27 mouse cellular contexts compared by ENCODE assay signal in the genomic region with DNA sequence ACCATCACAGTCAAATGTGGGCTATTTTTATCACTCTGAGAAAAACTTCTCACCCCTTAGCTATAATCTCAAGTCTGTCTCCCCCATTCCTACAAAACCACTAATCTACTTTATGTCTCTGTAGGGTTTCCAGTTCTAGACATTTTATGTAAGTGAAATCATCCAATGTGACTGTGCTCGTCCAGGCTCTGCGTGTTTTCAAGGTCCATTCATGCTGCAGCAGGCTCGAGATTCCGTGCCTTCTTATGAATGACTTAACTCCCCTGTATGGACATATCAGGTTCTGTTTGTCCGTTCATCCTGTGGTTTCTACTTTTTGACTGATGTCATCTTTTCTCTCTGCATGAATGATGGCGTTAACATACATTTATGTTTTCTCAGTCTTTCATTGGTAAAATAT.
"Had no signal": no experiment of that assay in that cellular context is flagged by ENCODE, and none has a peak within 500 bp of the region (broad histone marks: within the 10 kb centered on the region; RNA-seq: fewer than 3 reads in every experiment).

No protein-coding gene starts in this region.

- DNase-seq: gastrocnemius, postnatal 14 days; gastrocnemius, postnatal 36 days; heart, adult 11 months; heart, adult 2 months; heart, postnatal 14 days; heart, postnatal 36 days; kidney, adult 11 months; kidney, adult 2 months; kidney, adult 9 months; kidney, postnatal 14 days; kidney, postnatal 36 days; layer of hippocampus, adult 9-11 months; layer of hippocampus, postnatal 36 days; liver; liver, embryonic 13.5 days; liver, postnatal 0 days had no signal

- H3K4me1 ChIP-seq: hindbrain, embryonic 15.5 days; liver, embryonic 13.5 days; liver, embryonic 15.5 days had no signal

- ATAC-seq: hindbrain, postnatal 0 days; intestine, embryonic 16.5 days; liver, postnatal 0 days had no signal

- H3K27ac ChIP-seq: heart, adult 2 months; hindbrain, embryonic 13.5 days; hindbrain, embryonic 15.5 days; hindbrain, postnatal 0 days; kidney, embryonic 15.5 days; kidney, postnatal 0 days; liver, embryonic 13.5 days; liver, embryonic 15.5 days had no signal

- H3K4me2 ChIP-seq: hindbrain, embryonic 13.5 days; hindbrain, embryonic 15.5 days; kidney, embryonic 15.5 days; limb, embryonic 12.5 days; liver, embryonic 11.5 days; liver, embryonic 13.5 days; liver, embryonic 15.5 days had no signal

- H3K27me3 ChIP-seq: hindbrain, embryonic 13.5 days; hindbrain, embryonic 15.5 days; kidney, embryonic 15.5 days; limb, embryonic 12.5 days; liver, embryonic 13.5 days; liver, embryonic 15.5 days had no signal

- H3K9ac ChIP-seq: hindbrain, embryonic 13.5 days; hindbrain, embryonic 15.5 days; kidney, embryonic 15.5 days; limb, embryonic 12.5 days; liver, embryonic 13.5 days; liver, embryonic 15.5 days; liver, postnatal 0 days had no signal

- H3K4me3 ChIP-seq: heart, adult 2 months; heart, embryonic 10.5 days; hindbrain, embryonic 13.5 days; hindbrain, embryonic 15.5 days; kidney, embryonic 15.5 days; limb, embryonic 10.5 days; limb, embryonic 12.5 days; liver, embryonic 13.5 days; liver, embryonic 15.5 days had no signal

- H3K9me3 ChIP-seq: hindbrain, embryonic 15.5 days; limb, embryonic 10.5 days; liver, embryonic 13.5 days; liver, embryonic 15.5 days had no signal

- H3K36me3 ChIP-seq: heart, embryonic 10.5 days; hindbrain, embryonic 13.5 days; hindbrain, embryonic 15.5 days; kidney, embryonic 15.5 days; limb, embryonic 10.5 days; limb, embryonic 12.5 days; liver, embryonic 13.5 days; liver, embryonic 15.5 days had no signal
